Mouse (Mus musculus) forebrain, embryonic 13.5 days (tissue): ENCODE measurements around the gene Tubb5. TPM values are rescaled to one million over a fixed set of nuclear protein-coding genes. Genes with fewer than 3 reads are reported as not detected.

Experiments used
- ATAC-seq: fragments of 200-750 bp; cut with Nextera tagmentation; 2 replicates; pipeline ENCODE4 v1.8.0; 2017
- H3K27ac ChIP-seq: fragments of 300-500 bp; sonication (generic); 2 replicates; pipeline ENCODE4 v1.5.1; 2015; ENCODE audit warnings: inconsistent platforms, mild to moderate bottlenecking, moderate library complexity
- H3K27me3 ChIP-seq: fragments of 300-500 bp; sonication (generic); 2 replicates; pipeline ENCODE4 v1.6.1; 2015; ENCODE audit warnings: mild to moderate bottlenecking, inconsistent platforms
- H3K36me3 ChIP-seq: fragments of 300-500 bp; sonication (generic); 2 replicates; pipeline ENCODE4 v1.6.1; 2015; ENCODE audit warnings: mild to moderate bottlenecking, inconsistent platforms; ENCODE audit not compliant: poor library complexity, severe bottlenecking
- H3K4me1 ChIP-seq: fragments of 300-500 bp; sonication (generic); 2 replicates; pipeline ENCODE4 v1.6.1; 2015; ENCODE audit warnings: inconsistent platforms
- H3K4me2 ChIP-seq: fragments of 300-500 bp; sonication (generic); 2 replicates; pipeline ENCODE4 v1.6.1; 2015; ENCODE audit warnings: inconsistent platforms, mild to moderate bottlenecking, moderate library complexity
- H3K4me3 ChIP-seq: fragments of 300-500 bp; sonication (generic); 2 replicates; pipeline ENCODE4 v1.5.1; 2015; ENCODE audit warnings: mild to moderate bottlenecking, inconsistent platforms
- H3K9ac ChIP-seq: fragments of 300-500 bp; sonication (generic); 2 replicates; pipeline ENCODE4 v1.6.1; 2015; ENCODE audit warnings: mild to moderate bottlenecking, inconsistent platforms
- H3K9me3 ChIP-seq: fragments of 300-500 bp; sonication (generic); replicated peaks from 2 replicates; pipeline ENCODE4 v1.6.1; 2016; ENCODE audit warnings: inconsistent platforms
- WGBS: fragments of 180-500 bp; shearing (Covaris S2); methylation state at CpG from one replicate; pipeline ENCODE4 v1.1.7; 2015; 5-methylcytosine and 5-hydroxymethylcytosine counted together
- polyA plus RNA-seq: library from polyadenylated mRNA; unstranded; fragments of >200 nt; fragmentation: Nextera tagmentation; extraction: Ambion mirVana; gene quantifications from 2 replicates; pipeline ENCODE4 v1.2.1, GENCODE M21; 2015

Gene Tubb5
- polyA plus RNA-seq, 1 experiment from 2014 or later, result 1,790 TPM

GRCm38 (mm10) chr17:35808073-35808472 lies 30.0 kb downstream of the Tubb5 start:
- peaks cover 2% of the 10 kb centered on the region; the same call in 1 of the 2 replicates for H3K4me1 ChIP-seq
- WGBS, result 73% methylated on average over 9 of the region's 9 CpGs
- ATAC-seq, result no peak

DNA sequence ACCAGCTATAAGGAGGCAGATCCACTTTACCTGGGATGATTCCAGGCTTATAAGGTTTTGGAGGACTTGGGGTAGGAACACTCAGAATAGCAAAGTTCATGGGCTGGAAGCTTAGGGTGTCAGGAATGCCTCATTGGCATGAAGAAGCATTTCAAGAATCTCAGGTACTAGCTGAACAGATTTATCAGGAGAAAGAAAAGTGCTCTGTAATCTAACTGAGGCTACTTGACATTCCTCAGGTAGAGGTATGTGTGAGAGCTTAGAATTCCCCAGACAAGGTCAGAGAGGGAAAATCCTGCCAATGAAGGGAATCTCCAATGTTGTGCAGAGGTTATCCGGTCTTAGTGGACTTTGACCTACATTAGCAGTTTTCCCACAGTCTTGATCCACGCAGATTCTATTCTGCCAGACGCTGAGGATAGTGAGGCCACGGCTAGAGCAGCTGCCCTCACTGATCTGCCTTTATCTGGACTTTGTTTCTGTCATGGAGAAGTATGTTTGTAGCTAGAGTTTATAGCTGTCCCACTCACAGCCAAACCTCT lies 34.2 kb downstream of the Tubb5 start:
- H3K36me3 ChIP-seq, result no peaks in the 10 kb centered on the region
- no peak for ATAC-seq
- no peaks in the 10 kb centered on the region for H3K9me3 ChIP-seq
- no peaks in the 10 kb centered on the region for H3K4me1 ChIP-seq
- H3K4me2 ChIP-seq, result no peak overlapping the region
- no peak overlapping the region for H3K4me3 ChIP-seq
- H3K9ac ChIP-seq, result no peak overlapping the region
- no peaks in the 10 kb centered on the region for H3K27me3 ChIP-seq
- WGBS, result 90% methylated on average over 4 of the region's 4 CpGs
- H3K27ac ChIP-seq, result no peak overlapping the region

More at GRCm38 (mm10) chr17:35808073-35808472, 30.0 kb downstream of the Tubb5 start:
- Histone ChIP-seq H3K9ac (no peak overlapping the region), H3K9me3 (no peaks in the 10 kb centered on the region), H3K4me3 (no peak overlapping the region), H3K27ac (no peak overlapping the region), H3K36me3 (no peaks in the 10 kb centered on the region), H3K4me2 (no peak overlapping the region), H3K27me3 (no peaks in the 10 kb centered on the region)

- H3K9me3 ChIP-seq, result peaks cover 4% of the 10 kb centered on the region; the same call in 1 of the 2 replicates
- H3K4me3 ChIP-seq, result no peak overlapping the region
- WGBS, result 59% methylated on average over 6 of the region's 6 CpGs
- no peaks in the 10 kb centered on the region for H3K4me1 ChIP-seq
- no peaks in the 10 kb centered on the region for H3K36me3 ChIP-seq
- H3K9ac ChIP-seq, result no peak overlapping the region
- H3K27ac ChIP-seq, result no peak overlapping the region
- ATAC-seq, result no peak
- H3K4me2 ChIP-seq, result no peak overlapping the region
- H3K27me3 ChIP-seq, result no peaks in the 10 kb centered on the region
Measured at GRCm38 (mm10) chr17:35803020-35803419, 35.1 kb downstream of the Tubb5 start.

DNA sequence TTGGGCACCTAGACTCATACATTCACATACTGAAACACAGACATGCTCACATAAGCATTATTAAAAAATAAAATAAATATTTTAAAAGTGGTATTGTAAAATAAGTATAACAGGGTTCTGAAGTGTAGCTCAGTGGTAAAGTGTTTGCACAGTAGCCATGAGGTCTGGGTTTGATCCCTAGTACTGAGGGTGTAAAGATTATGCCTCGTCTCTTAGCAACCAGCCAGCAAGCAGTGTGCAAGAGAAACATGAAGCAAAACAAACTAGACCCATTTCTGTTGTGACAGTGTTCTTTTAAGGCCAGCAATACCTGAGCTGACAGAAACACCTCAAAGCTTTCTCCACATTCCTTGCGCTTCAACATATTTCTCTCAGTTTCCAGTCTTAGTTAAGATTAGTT lies 37.2 kb downstream of the Tubb5 start:
- H3K27me3 ChIP-seq, result no peaks in the 10 kb centered on the region
- WGBS, result 79% methylated on average over 2 of the region's 2 CpGs
- no peak for ATAC-seq
- no peak overlapping the region for H3K4me3 ChIP-seq
- peaks cover 4% of the 10 kb centered on the region; the same call in 1 of the 2 replicates for H3K9me3 ChIP-seq
- H3K27ac ChIP-seq, result no peak overlapping the region
- H3K4me1 ChIP-seq, result no peaks in the 10 kb centered on the region
- no peak overlapping the region for H3K4me2 ChIP-seq
- H3K9ac ChIP-seq, result no peak overlapping the region
- H3K36me3 ChIP-seq, result no peaks in the 10 kb centered on the region

GRCm38 (mm10) chr17:35796835-35797234 lies 41.3 kb downstream of the Tubb5 start:
- no peak for ATAC-seq
- H3K36me3 ChIP-seq, result no peaks in the 10 kb centered on the region
- no peaks in the 10 kb centered on the region for H3K27me3 ChIP-seq
- peaks cover 4% of the 10 kb centered on the region; the same call in 1 of the 2 replicates for H3K9me3 ChIP-seq
- H3K9ac ChIP-seq, result no peak overlapping the region
- no peak overlapping the region for H3K27ac ChIP-seq
- 73% methylated on average over 5 of the region's 5 CpGs for WGBS
- H3K4me1 ChIP-seq, result no peaks in the 10 kb centered on the region
- no peak overlapping the region for H3K4me2 ChIP-seq
- no peak overlapping the region for H3K4me3 ChIP-seq

- Histone ChIP-seq H3K4me3 (no peak overlapping the region), H3K27me3 (no peaks in the 10 kb centered on the region), H3K27ac (no peak overlapping the region), H3K9me3 (peaks cover 4% of the 10 kb centered on the region; the same call in 1 of the 2 replicates), H3K4me2 (no peak overlapping the region), H3K9ac (no peak overlapping the region), H3K36me3 (no peaks in the 10 kb centered on the region), H3K4me1 (no peaks in the 10 kb centered on the region)
- 82% methylated on average over 6 of the region's 6 CpGs for WGBS
- ATAC-seq, result no peak
Measured at GRCm38 (mm10) chr17:35795656-35796055, 42.5 kb downstream of the Tubb5 start.

- ATAC-seq, result no peak
- no peaks in the 10 kb centered on the region for H3K36me3 ChIP-seq
- peaks cover 4% of the 10 kb centered on the region; the same call in 1 of the 2 replicates for H3K9me3 ChIP-seq
- no peak overlapping the region for H3K4me2 ChIP-seq
- no peaks in the 10 kb centered on the region for H3K27me3 ChIP-seq
- H3K27ac ChIP-seq, result no peak overlapping the region
- H3K4me1 ChIP-seq, result no peaks in the 10 kb centered on the region
- H3K9ac ChIP-seq, result no peak overlapping the region
- 64% methylated on average over 2 of the region's 2 CpGs for WGBS
- H3K4me3 ChIP-seq, result no peak overlapping the region
Measured at GRCm38 (mm10) chr17:35795099-35795498, 43.0 kb downstream of the Tubb5 start.

DNA sequence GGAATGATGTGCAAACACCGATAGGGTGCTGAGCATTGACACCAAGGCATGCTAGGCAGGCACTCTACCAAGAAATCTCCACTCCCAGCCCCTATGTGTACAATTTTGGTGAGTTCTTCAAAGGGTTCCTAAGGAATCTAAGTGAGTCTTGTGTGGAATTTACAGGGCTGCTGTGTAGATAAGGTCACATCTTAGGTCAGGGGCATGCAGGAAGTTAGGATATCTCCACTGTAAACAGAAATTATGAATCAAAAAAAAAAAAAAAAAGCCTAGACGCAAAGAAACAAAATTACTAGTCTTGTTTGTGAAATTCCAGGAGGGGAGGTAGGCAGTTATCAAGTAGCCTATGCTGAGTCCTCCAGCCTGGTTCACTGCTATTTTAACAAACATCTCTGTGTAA lies 45.3 kb downstream of the Tubb5 start:
- Histone ChIP-seq H3K4me2 (no peak overlapping the region), H3K9ac (no peak overlapping the region), H3K27ac (no peak overlapping the region), H3K9me3 (no peaks in the 10 kb centered on the region), H3K27me3 (no peaks in the 10 kb centered on the region), H3K4me1 (no peaks in the 10 kb centered on the region), H3K4me3 (no peak overlapping the region), H3K36me3 (no peaks in the 10 kb centered on the region)
- no peak for ATAC-seq
- WGBS, result 89% methylated on average over 2 of the region's 2 CpGs

GRCm38 (mm10) chr17:35790933-35791332 lies 47.2 kb downstream of the Tubb5 start:
- H3K36me3 ChIP-seq, result no peaks in the 10 kb centered on the region
- no peak overlapping the region for H3K9ac ChIP-seq
- 83% methylated on average over 4 of the region's 4 CpGs for WGBS
- H3K27me3 ChIP-seq, result no peaks in the 10 kb centered on the region
- no peaks in the 10 kb centered on the region for H3K4me1 ChIP-seq
- no peak overlapping the region for H3K4me2 ChIP-seq
- no peaks in the 10 kb centered on the region for H3K9me3 ChIP-seq
- no peak for ATAC-seq
- no peak overlapping the region for H3K27ac ChIP-seq
- no peak overlapping the region for H3K4me3 ChIP-seq

- Histone ChIP-seq H3K4me1 (no peaks in the 10 kb centered on the region), H3K27me3 (no peaks in the 10 kb centered on the region), H3K9me3 (no peaks in the 10 kb centered on the region), H3K27ac (no peak overlapping the region), H3K4me3 (no peak overlapping the region), H3K36me3 (no peaks in the 10 kb centered on the region), H3K4me2 (no peak overlapping the region), H3K9ac (no peak overlapping the region)
- ATAC-seq, result no peak
- 79% methylated on average over 3 of the region's 3 CpGs for WGBS
Measured at GRCm38 (mm10) chr17:35788025-35788424, 50.1 kb downstream of the Tubb5 start.

DNA sequence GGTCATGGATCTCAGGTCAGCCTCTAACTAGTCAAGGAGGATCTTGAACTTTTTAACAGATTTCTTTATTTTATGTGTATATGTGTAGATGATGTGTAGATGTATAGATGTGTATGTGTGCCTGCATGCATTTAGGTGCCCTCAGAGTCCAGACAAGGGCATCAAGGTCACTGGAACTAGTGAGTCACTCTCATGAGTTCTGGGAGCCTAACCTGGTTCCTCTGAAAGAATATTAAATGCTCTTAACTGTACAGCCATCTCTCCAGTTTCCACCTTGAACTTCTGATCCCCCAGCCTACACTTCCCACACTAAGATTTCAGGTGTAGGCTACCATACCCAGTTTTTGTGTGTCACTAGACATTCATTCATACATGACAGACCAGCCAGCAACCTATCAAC lies 50.6 kb downstream of the Tubb5 start:
- no peak overlapping the region for H3K4me3 ChIP-seq
- no peak overlapping the region for H3K9ac ChIP-seq
- no peak overlapping the region for H3K27ac ChIP-seq
- H3K9me3 ChIP-seq, result no peaks in the 10 kb centered on the region
- no peaks in the 10 kb centered on the region for H3K4me1 ChIP-seq
- H3K27me3 ChIP-seq, result no peaks in the 10 kb centered on the region
- no peak overlapping the region for H3K4me2 ChIP-seq
- no peak for ATAC-seq
- H3K36me3 ChIP-seq, result no peaks in the 10 kb centered on the region

DNA sequence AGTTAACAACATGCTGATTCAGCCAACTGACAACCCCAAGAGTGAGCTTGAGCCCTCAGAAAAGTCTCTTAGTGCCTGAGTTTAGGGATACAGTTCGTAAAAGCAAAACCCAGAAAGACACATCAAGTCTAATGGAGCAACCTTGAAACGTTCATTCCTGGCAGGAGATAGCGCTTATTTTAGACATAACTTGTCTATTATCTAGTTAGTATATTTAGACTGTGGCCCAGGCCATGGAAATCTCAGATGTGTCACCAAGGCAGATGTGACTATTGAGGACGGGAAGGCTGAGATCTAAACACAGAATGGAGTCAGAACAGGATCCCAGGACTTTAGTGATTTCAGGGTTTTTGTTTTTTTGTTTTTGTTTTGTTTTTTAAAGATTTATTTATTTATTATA lies 53.0 kb downstream of the Tubb5 start:
- 92% methylated on average over 4 of the region's 4 CpGs for WGBS
- Histone ChIP-seq H3K36me3 (no peaks in the 10 kb centered on the region), H3K4me1 (no peaks in the 10 kb centered on the region), H3K4me2 (no peak overlapping the region), H3K9ac (no peak overlapping the region), H3K27me3 (no peaks in the 10 kb centered on the region), H3K27ac (no peak overlapping the region), H3K4me3 (no peak overlapping the region), H3K9me3 (no peaks in the 10 kb centered on the region)
- ATAC-seq, result no peak

DNA sequence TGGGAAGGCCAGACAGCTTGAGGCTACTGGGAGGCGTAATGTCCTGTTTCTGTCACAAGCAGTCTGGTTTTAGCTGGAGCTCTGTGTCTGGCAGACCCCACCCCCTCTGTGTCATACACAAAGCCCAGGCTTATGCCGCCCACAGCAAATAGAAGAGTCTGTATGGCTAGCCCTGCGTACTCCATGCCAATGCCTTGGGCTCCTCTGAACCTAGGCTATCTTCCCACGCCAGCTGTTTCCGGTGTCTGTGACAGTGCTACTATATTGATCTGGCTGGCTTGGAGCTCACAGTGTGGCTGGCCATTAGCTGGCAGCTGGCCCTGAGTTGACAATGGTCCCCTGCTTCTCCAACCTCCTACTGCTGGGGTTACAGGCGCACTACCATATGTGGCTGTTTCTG lies 54.2 kb downstream of the Tubb5 start:
- Histone ChIP-seq H3K9ac (no peak overlapping the region), H3K4me1 (no peaks in the 10 kb centered on the region), H3K27ac (no peak overlapping the region), H3K9me3 (no peaks in the 10 kb centered on the region), H3K4me2 (no peak overlapping the region), H3K27me3 (no peaks in the 10 kb centered on the region), H3K4me3 (no peak overlapping the region), H3K36me3 (no peaks in the 10 kb centered on the region)
- no peak for ATAC-seq
- WGBS, result 82% methylated on average over 6 of the region's 6 CpGs
